Mouse (Mus musculus) thymus, adult 2 months (tissue): ENCODE results near the gene Gm28043. TPM values are rescaled to one million over a fixed set of nuclear protein-coding genes. Genes with fewer than 3 reads are reported as not detected.

Source experiments
- DNase-seq: peaks from one replicate; pipeline ENCODE4 v3.0.0; 2021
- H3K27ac ChIP-seq: fragments of 200-500 bp; 2 replicates; pipeline ENCODE4 v1.5.1; 2012; ENCODE audit warnings: low read length, control low read depth; ENCODE audit not compliant: control insufficient read depth, insufficient read depth
- H3K27me3 ChIP-seq: fragments of 200-500 bp; 2 replicates; pipeline ENCODE4 v1.6.1; 2012; ENCODE audit warnings: mild to moderate bottlenecking, low read length, moderate library complexity, mixed read lengths; ENCODE audit not compliant: control insufficient read depth, insufficient read depth
- H3K36me3 ChIP-seq: fragments of 200-500 bp; 2 replicates; pipeline ENCODE4 v1.6.1; 2012; ENCODE audit warnings: mild to moderate bottlenecking, low read length, moderate library complexity; ENCODE audit not compliant: control insufficient read depth, insufficient read depth
- H3K4me1 ChIP-seq: fragments of 200-500 bp; replicated peaks from 2 replicates; pipeline ENCODE4 v1.6.1; 2012; ENCODE audit warnings: low read length; ENCODE audit not compliant: control insufficient read depth, insufficient read depth
- H3K4me3 ChIP-seq: fragments of 200-500 bp; 2 replicates; pipeline ENCODE4 v1.5.1; 2012; ENCODE audit warnings: mild to moderate bottlenecking, low read length, control low read depth, moderate library complexity; ENCODE audit not compliant: control insufficient read depth, insufficient read depth
- CTCF ChIP-seq: fragments of 200-500 bp; IDR thresholded peaks from 2 replicates; pipeline ENCODE4 v1.5.1; 2012; ENCODE audit warnings: mild to moderate bottlenecking, control low read depth, low read length, moderate library complexity, borderline replicate concordance; ENCODE audit not compliant: control insufficient read depth, poor library complexity, insufficient read depth; ENCODE audit errors: extremely low read depth
- POLR2A ChIP-seq: fragments of 200-500 bp; IDR thresholded peaks from 2 replicates; pipeline ENCODE4 v1.6.1; 2012; ENCODE audit warnings: mild to moderate bottlenecking, low read length, control low read depth, moderate library complexity; ENCODE audit not compliant: control insufficient read depth, poor library complexity, insufficient read depth; ENCODE audit errors: extremely low read depth
- WGBS: fragments of 180-500 bp; shearing (Covaris S2); methylation state at CpG from one replicate; pipeline ENCODE4 v1.1.7; 2018; 5-methylcytosine and 5-hydroxymethylcytosine counted together
- polyA plus RNA-seq: library from polyadenylated mRNA; depleted of rRNA; stranded (reverse); fragments of >200 nt; gene quantifications from 2 replicates; pipeline ENCODE4 v1.2.3, GENCODE M21; 2012

Gm28043 gene
- polyA plus RNA-seq, 1 experiment, result 2.2 TPM

DNA sequence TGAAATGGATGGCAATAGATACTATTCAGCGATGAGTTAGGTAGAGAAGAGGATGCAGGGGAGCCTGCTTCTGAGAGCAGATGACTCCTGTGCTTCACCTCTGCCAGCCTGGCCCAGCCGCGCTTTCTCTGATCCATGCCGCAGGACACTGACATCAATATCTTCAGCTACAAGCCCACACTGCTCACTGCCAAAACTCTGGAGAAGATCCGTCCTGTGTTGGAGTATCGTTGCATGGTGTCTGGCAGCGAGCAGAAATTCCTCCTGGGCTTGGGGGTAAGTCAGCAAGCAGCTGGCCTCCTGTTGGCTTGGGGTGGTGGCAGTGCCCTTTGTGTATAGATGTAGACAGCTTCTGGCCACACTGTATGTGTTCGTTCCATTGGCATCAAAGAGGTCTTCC lies 82.3 kb downstream of the Gm28043 start:
- no peak overlapping the region for H3K27ac ChIP-seq
- H3K4me1 ChIP-seq, result peaks cover 16% of the 10 kb centered on the region
- H3K27me3 ChIP-seq, result no peaks in the 10 kb centered on the region
- H3K4me3 ChIP-seq, result no peak overlapping the region
- TF ChIP-seq POLR2A, result no peak
- TF ChIP-seq CTCF, result no peak
- peaks cover 62% of the 10 kb centered on the region for H3K36me3 ChIP-seq
- WGBS, result 97% methylated on average over 8 of the region's 8 CpGs
- DNase-seq, result no peak

GRCm38 (mm10) chr17:29698421-29698820 lies 83.7 kb downstream of the Gm28043 start:
- 95% methylated on average over 6 of the region's 6 CpGs for WGBS
- Histone ChIP-seq H3K27me3 (no peaks in the 10 kb centered on the region), H3K36me3 (peaks cover 70% of the 10 kb centered on the region), H3K4me3 (no peak overlapping the region), H3K27ac (no peak overlapping the region), H3K4me1 (peaks cover 17% of the 10 kb centered on the region)
- no peak for DNase-seq
- no peak for TF ChIP-seq CTCF
- no peak for TF ChIP-seq POLR2A

DNA sequence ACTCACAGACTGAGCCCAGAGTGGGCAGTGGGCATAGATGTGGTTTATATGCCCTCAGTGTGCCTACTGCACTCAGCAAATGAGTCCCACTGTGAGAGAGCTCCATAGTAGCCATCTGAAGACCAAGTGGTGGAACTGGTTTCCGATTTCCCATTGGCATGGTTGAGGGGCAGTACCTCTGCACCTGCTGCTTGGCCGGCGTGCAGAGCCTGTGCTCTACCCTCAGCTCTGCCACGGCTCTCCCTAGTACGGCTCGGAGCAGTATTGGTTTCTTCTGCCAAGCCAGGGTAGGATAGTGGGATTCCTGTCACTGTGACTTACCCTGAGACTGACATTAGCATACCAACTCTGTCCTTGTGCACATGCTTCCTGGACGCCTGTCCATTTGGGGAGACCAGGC lies 85.9 kb downstream of the Gm28043 start:
- TF ChIP-seq CTCF (no peak), POLR2A (no peak)
- no peak overlapping the region for H3K27ac ChIP-seq
- H3K4me3 ChIP-seq, result no peak overlapping the region
- no peak for DNase-seq
- 98% methylated on average over 7 of the region's 7 CpGs for WGBS
- H3K27me3 ChIP-seq, result no peaks in the 10 kb centered on the region
- peaks cover 4% of the 10 kb centered on the region for H3K4me1 ChIP-seq
- peaks cover 58% of the 10 kb centered on the region for H3K36me3 ChIP-seq

GRCm38 (mm10) chr17:29702938-29703710 lies 88.4 kb downstream of the Gm28043 start:
- Histone ChIP-seq H3K36me3 (peaks cover 39% of the 10 kb centered on the region), H3K4me1 (peaks cover 4% of the 10 kb centered on the region), H3K4me3 (no peak overlapping the region), H3K27me3 (no peaks in the 10 kb centered on the region), H3K27ac (no peak overlapping the region)
- WGBS, result 76% methylated on average over 4 of the region's 4 CpGs
- TF ChIP-seq CTCF (no peak), POLR2A (no peak)
- DNase-seq, result no peak

DNA sequence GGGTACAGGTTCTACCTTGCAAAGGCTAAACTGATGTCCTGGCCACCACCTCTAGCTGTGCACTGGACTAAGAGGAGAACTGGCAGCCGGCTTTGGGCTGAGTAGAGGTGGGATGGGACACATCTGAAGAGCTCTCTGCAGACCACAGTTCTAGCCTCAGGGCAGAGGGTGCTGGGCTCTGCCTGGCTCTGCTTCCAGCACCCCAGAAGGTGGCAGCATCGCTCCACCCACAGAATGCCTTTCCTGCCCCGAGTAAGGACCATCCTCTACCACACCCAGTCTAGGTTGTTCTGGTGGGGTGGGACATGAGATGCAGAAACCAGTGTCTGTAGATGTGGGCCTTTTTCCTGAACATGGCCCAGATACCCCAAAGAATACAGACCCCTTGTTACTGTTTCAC lies 90.1 kb downstream of the Gm28043 start:
- TF ChIP-seq POLR2A (no peak), CTCF (peak; percentile 89)
- DNase-seq, result peak; percentile 73
- peaks cover 26% of the 10 kb centered on the region for H3K36me3 ChIP-seq
- 48% methylated on average over 3 of the region's 3 CpGs for WGBS
- no peak overlapping the region for H3K27ac ChIP-seq
- no peak overlapping the region for H3K4me3 ChIP-seq
- H3K27me3 ChIP-seq, result no peaks in the 10 kb centered on the region
- H3K4me1 ChIP-seq, result peaks cover 4% of the 10 kb centered on the region

GRCm38 (mm10) chr17:29705881-29706280 lies 91.2 kb downstream of the Gm28043 start:
- TF ChIP-seq POLR2A, result no peak
- TF ChIP-seq CTCF, result no peak
- Histone ChIP-seq H3K27ac (no peak overlapping the region), H3K36me3 (peaks cover 16% of the 10 kb centered on the region)

DNA sequence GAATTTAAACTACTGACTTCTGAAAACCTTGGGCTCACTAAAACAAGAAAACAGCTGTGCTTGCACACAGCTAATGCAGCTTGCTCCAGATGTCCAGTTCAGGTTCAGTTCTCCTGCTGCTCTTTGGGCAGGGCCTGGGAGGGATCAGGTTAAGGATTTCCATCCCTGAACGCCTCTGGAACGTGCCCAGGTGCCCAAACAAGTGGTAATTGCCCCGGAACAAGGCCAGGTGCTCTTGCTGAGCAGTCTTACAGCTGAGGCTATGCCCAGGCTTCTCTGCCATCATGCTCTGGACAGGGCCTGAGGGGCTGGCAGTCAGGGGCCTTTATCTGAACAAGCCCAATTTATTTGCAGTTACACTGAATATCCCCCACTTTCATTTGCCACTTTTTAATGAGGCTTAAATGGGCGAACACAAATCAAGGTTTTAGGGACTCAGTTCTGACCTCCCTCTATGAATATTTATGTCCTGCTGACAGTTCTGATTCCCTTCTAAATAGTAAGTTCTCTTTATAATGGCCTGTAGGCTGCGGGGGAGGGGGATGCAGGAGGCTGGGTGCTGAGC lies 92.4 kb downstream of the Gm28043 start:
- DNase-seq, result no peak
- Histone ChIP-seq H3K4me1 (peaks cover 8% of the 10 kb centered on the region), H3K36me3 (peaks cover 6% of the 10 kb centered on the region), H3K27ac (no peak overlapping the region), H3K4me3 (no peak overlapping the region), H3K27me3 (no peaks in the 10 kb centered on the region)
- TF ChIP-seq POLR2A (no peak), CTCF (no peak)
- WGBS, result 98% methylated on average over 5 of the region's 5 CpGs

More at GRCm38 (mm10) chr17:29705881-29706280, 91.2 kb downstream of the Gm28043 start:
- peaks cover 7% of the 10 kb centered on the region for H3K4me1 ChIP-seq
- H3K4me3 ChIP-seq, result no peak overlapping the region
- no peak for DNase-seq
- 84% methylated on average over 5 of the region's 5 CpGs for WGBS
- H3K27me3 ChIP-seq, result no peaks in the 10 kb centered on the region
